Comparison of ENCODE assay signal across 10 mouse cellular contexts in genomic region chr13:56555957-56556356, GRCm38 (mm10). TPM values are rescaled to one million over a fixed set of nuclear protein-coding genes. Genes with fewer than 3 reads are reported as not detected.
DNase-seq lines count a peak whose midpoint lies in the region; ATAC-seq and TF ChIP-seq lines count a peak whose summit lies in the region.
"Had no signal": no experiment of that assay in that cellular context is flagged by ENCODE, and none has a peak within 500 bp of the region (broad histone marks: within the 10 kb centered on the region; RNA-seq: fewer than 3 reads in every experiment).

No protein-coding gene starts in this region.

- no peak for ATAC-seq in megakaryocyte-erythroid progenitor cell, adult 5-6 weeks (replicated peaks; ENCODE audit: low FRiP score, low TSS enrichment, poor library complexity, severe bottlenecking)
- no peak for ATAC-seq in erythroblast, adult 5-6 weeks (replicated peaks; ENCODE audit: low FRiP score, poor library complexity, severe bottlenecking)

- no peak overlapping the region for H3K27ac ChIP-seq in layer of hippocampus, adult 2 months
- H3K27ac ChIP-seq: heart, embryonic 13.5 days; midbrain, embryonic 12.5 days had no signal

- TF ChIP-seq CTCF in layer of hippocampus, adult 2 months (conservative IDR thresholded peaks at IDR 0.05): peak; percentile 79

- peak; percentile 25 to 27 for DNase-seq in layer of hippocampus, adult 2 months (ENCODE audit: low spot score in 2 of 2)
- DNase-seq in layer of hippocampus, postnatal 36 days: no peak
- peak; percentile 50 for DNase-seq in Muller cell, postnatal 12 days (ENCODE audit: inconsistent ontology term)
- DNase-seq in cerebellum, adult 9-10 months: peak; percentile 38
- peak; percentile 22 for DNase-seq in heart, postnatal 25 days (ENCODE audit: low spot score)
- DNase-seq in lung, postnatal 25 days (ENCODE audit: low spot score): peak; percentile 29

- intact Hi-C loops in heart, postnatal 25 days (cut with DNase I): loop anchor here (2.0 to 5.0 kb wide), 2 partner anchors 181 to 203 kb away; no protein-coding TSS in a partner anchor

- no peak overlapping the region for H3K4me3 ChIP-seq in layer of hippocampus, adult 2 months
- H3K4me3 ChIP-seq: heart, embryonic 13.5 days; midbrain, embryonic 12.5 days had no signal

RNA-seq across cellular contexts. Expression of gene Lect2, which starts 7.7 kb away (rescaled TPM):
- total RNA-seq in layer of hippocampus, adult 2 months (2021): not detected
- total RNA-seq in layer of hippocampus, postnatal 36 days (2021): not detected
- total RNA-seq in heart, postnatal 25 days (2021): not detected
- total RNA-seq in megakaryocyte-erythroid progenitor cell, adult 5-6 weeks (2014; fragmentation: Nextera tagmentation): not detected in 2 replicates
- not detected in 2 replicates for total RNA-seq in megakaryocyte-erythroid progenitor cell, adult 5-6 weeks (2017)
- total RNA-seq in erythroblast, adult 5-6 weeks (2015; ENCODE audit: low replicate concordance): not detected in 2 replicates
- not detected in 2 replicates for total RNA-seq in erythroblast, adult 5-6 weeks (2017; ENCODE audit: low replicate concordance)

RNA-seq across cellular contexts. Expression of gene Fbxl21, which starts 33.7 kb away (rescaled TPM):
- total RNA-seq in layer of hippocampus, adult 2 months (2021): 1 to 10 TPM; 5.5 to 8.2 TPM
- total RNA-seq in layer of hippocampus, postnatal 36 days (2021): 1 to 10 TPM; 5.1 to 6.1 TPM
- under 1 TPM; 0.47 to 0.67 TPM for total RNA-seq in heart, postnatal 25 days (2021)
- not detected in 2 replicates for total RNA-seq in megakaryocyte-erythroid progenitor cell, adult 5-6 weeks (2014; fragmentation: Nextera tagmentation)
- not detected in 2 replicates for total RNA-seq in megakaryocyte-erythroid progenitor cell, adult 5-6 weeks (2017)
- total RNA-seq in erythroblast, adult 5-6 weeks (2015; ENCODE audit: low replicate concordance): not detected in 2 replicates
- not detected in 2 replicates for total RNA-seq in erythroblast, adult 5-6 weeks (2017; ENCODE audit: low replicate concordance)

RNA-seq across cellular contexts. Expression of gene Tgfbi, which starts 53.4 kb away (rescaled TPM):
- total RNA-seq in layer of hippocampus, adult 2 months (2021): 1 to 10 TPM; 3.1 to 3.8 TPM
- 1 to 10 TPM; 2.8 to 3.4 TPM for total RNA-seq in layer of hippocampus, postnatal 36 days (2021)
- 10 to 100 TPM; 19.3 to 23.4 TPM for total RNA-seq in heart, postnatal 25 days (2021)
- total RNA-seq in megakaryocyte-erythroid progenitor cell, adult 5-6 weeks (2014; fragmentation: Nextera tagmentation): 0.28 TPM in 1 of 2 replicates, not detected in the other
- 0.72 and 1.5 TPM in 2 replicates for total RNA-seq in megakaryocyte-erythroid progenitor cell, adult 5-6 weeks (2017)
- total RNA-seq in erythroblast, adult 5-6 weeks (2015; ENCODE audit: low replicate concordance): 20.4 and 25.7 TPM in 2 replicates
- total RNA-seq in erythroblast, adult 5-6 weeks (2017; ENCODE audit: low replicate concordance): 20.8 and 27.5 TPM in 2 replicates

Comparison
In these comparisons a context has a peak if more than half of its experiments do, and no peak if none do; other contexts are left out.
1. DNase-seq: peak in layer of hippocampus, adult 2 months (2 of 2), Muller cell, postnatal 12 days (single experiment), cerebellum, adult 9-10 months (single experiment), heart, postnatal 25 days (single experiment) and lung, postnatal 25 days (single experiment); none in layer of hippocampus, postnatal 36 days (0 of 2).
2. RNA of gene Tgfbi, which starts 53.4 kb away (total RNA-seq): 19.3 to 23.4 TPM in heart, postnatal 25 days and 20.4 to 27.5 TPM in erythroblast, adult 5-6 weeks; 3.1 to 3.8 TPM in layer of hippocampus, adult 2 months, 2.8 to 3.4 TPM in layer of hippocampus, postnatal 36 days and 0.28 to 1.5 TPM in megakaryocyte-erythroid progenitor cell, adult 5-6 weeks; every median in the first group is over 4 times any median in the second.